Mouse (Mus musculus) embryonic facial prominence, embryonic 15.5 days (tissue): ENCODE results near the gene Gfod1. TPM values are rescaled to one million over a fixed set of nuclear protein-coding genes. Genes with fewer than 3 reads are reported as not detected.
A peak's percentile ranks its signal among the peaks of the same experiment; 100 is the strongest.

Source experiments
- ATAC-seq: fragments of 200-750 bp; cut with Nextera tagmentation; 2 replicates; pipeline ENCODE4 v1.8.0; 2017; ENCODE audit warnings: low read depth, moderate TSS enrichment; ENCODE audit not compliant: insufficient number of reproducible peaks, low FRiP score, low TSS enrichment
- H3K27ac ChIP-seq: fragments of 300-500 bp; sonication (generic); replicated peaks from 2 replicates; pipeline ENCODE4 v1.5.1; 2015; ENCODE audit warnings: mild to moderate bottlenecking, inconsistent platforms
- H3K27me3 ChIP-seq: fragments of 300-500 bp; sonication (generic); 2 replicates; pipeline ENCODE4 v1.6.1; 2015; ENCODE audit warnings: inconsistent platforms
- H3K36me3 ChIP-seq: fragments of 300-500 bp; sonication (generic); 2 replicates; pipeline ENCODE4 v1.6.1; 2015; ENCODE audit warnings: mild to moderate bottlenecking, inconsistent platforms
- H3K4me1 ChIP-seq: fragments of 300-500 bp; sonication (generic); 2 replicates; pipeline ENCODE4 v1.6.1; 2015; ENCODE audit warnings: inconsistent platforms
- H3K4me2 ChIP-seq: fragments of 300-500 bp; sonication (generic); replicated peaks from 2 replicates; pipeline ENCODE4 v1.6.1; 2015; ENCODE audit warnings: mild to moderate bottlenecking, inconsistent platforms
- H3K4me3 ChIP-seq: fragments of 300-500 bp; sonication (generic); replicated peaks from 2 replicates; pipeline ENCODE4 v1.5.1; 2015; ENCODE audit warnings: mild to moderate bottlenecking, inconsistent platforms
- H3K9ac ChIP-seq: fragments of 300-500 bp; sonication (generic); 2 replicates; pipeline ENCODE4 v1.6.1; 2015; ENCODE audit warnings: inconsistent platforms
- H3K9me3 ChIP-seq: fragments of 300-500 bp; sonication (generic); replicated peaks from 2 replicates; pipeline ENCODE4 v1.6.1; 2016; ENCODE audit warnings: inconsistent platforms
- WGBS: fragments of 180-500 bp; shearing (Covaris S2); methylation state at CpG from one replicate; pipeline ENCODE4 v1.1.7; 2015; 5-methylcytosine and 5-hydroxymethylcytosine counted together
- polyA plus RNA-seq: library from polyadenylated mRNA; unstranded; fragments of >200 nt; fragmentation: Nextera tagmentation; extraction: Ambion mirVana; gene quantifications from 2 replicates; pipeline ENCODE4 v1.2.1, GENCODE M21; 2015

The Gfod1 gene
- polyA plus RNA-seq, 1 experiment from 2014 or later: 1.0 TPM

GRCm38 (mm10) chr13:43321492-43321891 lies 17.5 kb upstream of the Gfod1 start:
- Histone ChIP-seq H3K27ac (no peak overlapping the region), H3K9me3 (no peaks in the 10 kb centered on the region), H3K4me1 (no peaks in the 10 kb centered on the region), H3K36me3 (no peaks in the 10 kb centered on the region), H3K4me2 (no peak overlapping the region), H3K27me3 (no peaks in the 10 kb centered on the region), H3K9ac (no peak overlapping the region), H3K4me3 (no peak overlapping the region)
- no peak for ATAC-seq
- 75% methylated on average over 2 of the region's 2 CpGs for WGBS

- 73% methylated on average over 3 of the region's 3 CpGs for WGBS
- Histone ChIP-seq H3K4me3 (no peak overlapping the region), H3K36me3 (no peaks in the 10 kb centered on the region), H3K9ac (no peak overlapping the region), H3K27me3 (no peaks in the 10 kb centered on the region), H3K4me1 (no peaks in the 10 kb centered on the region), H3K9me3 (no peaks in the 10 kb centered on the region), H3K4me2 (no peak overlapping the region), H3K27ac (no peak overlapping the region)
- ATAC-seq: no peak
Measured at GRCm38 (mm10) chr13:43319396-43319795, 15.4 kb upstream of the Gfod1 start.

GRCm38 (mm10) chr13:43317411-43317810 lies 13.4 kb upstream of the Gfod1 start:
- Histone ChIP-seq H3K9ac (no peak overlapping the region), H3K4me3 (no peak overlapping the region), H3K9me3 (no peaks in the 10 kb centered on the region), H3K4me1 (no peaks in the 10 kb centered on the region), H3K4me2 (no peak overlapping the region), H3K27ac (no peak overlapping the region), H3K27me3 (no peaks in the 10 kb centered on the region), H3K36me3 (no peaks in the 10 kb centered on the region)
- WGBS: 27% methylated on average over 5 of the region's 5 CpGs
- ATAC-seq: no peak

- Histone ChIP-seq H3K4me1 (peaks cover 28% of the 10 kb centered on the region), H3K4me3 (no peak overlapping the region), H3K9me3 (no peaks in the 10 kb centered on the region), H3K27ac (no peak overlapping the region), H3K4me2 (no peak overlapping the region), H3K27me3 (peaks cover 4% of the 10 kb centered on the region; the same call in 1 of the 2 replicates), H3K36me3 (no peaks in the 10 kb centered on the region), H3K9ac (no peak overlapping the region)
- WGBS: 66% methylated on average over 15 of the region's 15 CpGs
- ATAC-seq: no peak
Measured at GRCm38 (mm10) chr13:43305181-43305924, 1.4 kb upstream of the Gfod1 start.

- Histone ChIP-seq H3K27ac (peak overlapping the region; percentile 52; the same call in 1 of the 2 replicates), H3K4me2 (peak overlapping the region; percentile 96), H3K4me3 (peak overlapping the region; percentile 65), H3K9me3 (no peaks in the 10 kb centered on the region), H3K4me1 (peaks cover 28% of the 10 kb centered on the region), H3K27me3 (peaks cover 9% of the 10 kb centered on the region; the same call in 1 of the 2 replicates), H3K9ac (no peak overlapping the region), H3K36me3 (no peaks in the 10 kb centered on the region)
- 19% methylated on average over 11 of the region's 11 CpGs for WGBS
- no peak for ATAC-seq
Measured at GRCm38 (mm10) chr13:43304700-43305099, 728 bp upstream of the Gfod1 start.

GRCm38 (mm10) chr13:43303161-43303965 lies 609 bp downstream of the Gfod1 start:
- Histone ChIP-seq H3K4me1 (peaks cover 28% of the 10 kb centered on the region), H3K27me3 (peaks cover 9% of the 10 kb centered on the region; the same call in 1 of the 2 replicates), H3K4me2 (peak overlapping the region; percentile 96), H3K9me3 (no peaks in the 10 kb centered on the region), H3K27ac (peak overlapping the region; percentile 89), H3K4me3 (peak overlapping the region; percentile 65), H3K9ac (peak overlapping the region; percentile 58), H3K36me3 (no peaks in the 10 kb centered on the region)
- ATAC-seq: peak; percentile 63
- WGBS: under 1% methylated on average over 78 of the region's 78 CpGs

GRCm38 (mm10) chr13:43302651-43303160 lies 1.3 kb downstream of the Gfod1 start:
- H3K4me2 ChIP-seq: peak overlapping the region; percentile 96
- H3K27me3 ChIP-seq: peaks cover 9% of the 10 kb centered on the region; the same call in 1 of the 2 replicates
- no peaks in the 10 kb centered on the region for H3K9me3 ChIP-seq
- no peak for ATAC-seq
- peaks cover 28% of the 10 kb centered on the region for H3K4me1 ChIP-seq
- WGBS: under 1% methylated on average over 19 of the region's 19 CpGs
- peak overlapping the region; percentile 58 for H3K9ac ChIP-seq
- peak overlapping the region; percentile 65 for H3K4me3 ChIP-seq
- H3K27ac ChIP-seq: no peak overlapping the region
- H3K36me3 ChIP-seq: no peaks in the 10 kb centered on the region

GRCm38 (mm10) chr13:43302239-43302638 lies 1.7 kb downstream of the Gfod1 start:
- peaks cover 9% of the 10 kb centered on the region; the same call in 1 of the 2 replicates for H3K27me3 ChIP-seq
- no peak for ATAC-seq
- 0 out of 2 replicates have a peak overlapping the region, but pooled peaks have one; percentile 58 for H3K9ac ChIP-seq
- no peaks in the 10 kb centered on the region for H3K9me3 ChIP-seq
- peak overlapping the region; percentile 65 for H3K4me3 ChIP-seq
- no peak overlapping the region for H3K27ac ChIP-seq
- peaks cover 28% of the 10 kb centered on the region for H3K4me1 ChIP-seq
- peak overlapping the region; percentile 96 for H3K4me2 ChIP-seq
- no peaks in the 10 kb centered on the region for H3K36me3 ChIP-seq
- WGBS: 6% methylated on average over 11 of the region's 11 CpGs

GRCm38 (mm10) chr13:43300906-43301305 lies 3.1 kb downstream of the Gfod1 start:
- ATAC-seq: no peak
- peaks cover 36% of the 10 kb centered on the region for H3K4me1 ChIP-seq
- H3K4me2 ChIP-seq: peak overlapping the region; percentile 96; the same call in 1 of the 2 replicates
- no peak overlapping the region for H3K9ac ChIP-seq
- 35% methylated on average over 9 of the region's 9 CpGs for WGBS
- peaks cover 9% of the 10 kb centered on the region; the same call in 1 of the 2 replicates for H3K27me3 ChIP-seq
- no peak overlapping the region for H3K4me3 ChIP-seq
- no peaks in the 10 kb centered on the region for H3K9me3 ChIP-seq
- H3K36me3 ChIP-seq: no peaks in the 10 kb centered on the region
- H3K27ac ChIP-seq: no peak overlapping the region

- peak overlapping the region; percentile 19; the same call in 1 of the 2 replicates for H3K4me2 ChIP-seq
- H3K9me3 ChIP-seq: no peaks in the 10 kb centered on the region
- H3K36me3 ChIP-seq: no peaks in the 10 kb centered on the region
- peaks cover 36% of the 10 kb centered on the region for H3K4me1 ChIP-seq
- H3K27me3 ChIP-seq: peaks cover 9% of the 10 kb centered on the region; the same call in 1 of the 2 replicates
- 26% methylated on average over 5 of the region's 5 CpGs for WGBS
- no peak overlapping the region for H3K4me3 ChIP-seq
- H3K9ac ChIP-seq: no peak overlapping the region
- no peak for ATAC-seq
- H3K27ac ChIP-seq: no peak overlapping the region
Measured at GRCm38 (mm10) chr13:43300366-43300765, 3.6 kb downstream of the Gfod1 start.

GRCm38 (mm10) chr13:43299171-43299570 lies 4.8 kb downstream of the Gfod1 start:
- no peak for ATAC-seq
- Histone ChIP-seq H3K36me3 (no peaks in the 10 kb centered on the region), H3K27ac (no peak overlapping the region), H3K27me3 (peaks cover 9% of the 10 kb centered on the region; the same call in 1 of the 2 replicates), H3K9me3 (no peaks in the 10 kb centered on the region), H3K9ac (no peak overlapping the region), H3K4me1 (peaks cover 27% of the 10 kb centered on the region), H3K4me2 (no peak overlapping the region), H3K4me3 (no peak overlapping the region)
- WGBS: 68% methylated on average over 5 of the region's 5 CpGs
